Mouse (Mus musculus) ovary, adult 2 months (tissue): ENCODE data around the gene Znrd1as. TPM values are rescaled to one million over a fixed set of nuclear protein-coding genes. Genes with fewer than 3 reads are reported as not detected.

Experiments
- polyA plus RNA-seq: library from polyadenylated mRNA; depleted of rRNA; stranded (reverse); fragments of >200 nt; gene quantifications from 2 replicates; pipeline ENCODE4 v1.2.3, GENCODE M21; 2012; rRNA removed

Gene Znrd1as
- polyA plus RNA-seq: 0.36 and 1.5 TPM in 2 replicates

GRCm38 (mm10) chr17:36957999-36958743, at the start of gene Znrd1as, which contains the start of gene Znrd1:
Gene Znrd1as, plus strand, starts transcription at chr17:36958592.
Gene Znrd1, minus strand, starts transcription at chr17:36958559.

GRCm38 (mm10) chr17:36942791-36943471, 15.5 kb upstream of the Znrd1as start, which contains the start of gene Rnf39:
Gene Rnf39, plus strand, starts transcription at chr17:36942918.

GRCm38 (mm10) chr17:36950981-36951947, 7.1 kb upstream of the Znrd1as start, which contains the start of gene Ppp1r11:
Gene Ppp1r11, minus strand, starts transcription at chr17:36951741.

GRCm38 (mm10) chr17:36981221-36981813, 22.9 kb downstream of the Znrd1as start, which contains the start of gene 2410137M14Rik:
Gene 2410137M14Rik, minus strand, starts transcription at chr17:36981237.

GRCm38 (mm10) chr17:36989437-36989836, 31.0 kb downstream of the Znrd1as start, which contains the start of gene H2-M5:
Gene H2-M5, minus strand, starts transcription at chr17:36989537.

GRCm38 (mm10) chr17:37000863-37001262, 42.5 kb downstream of the Znrd1as start, which contains the start of gene Zfp57:
Gene Zfp57, plus strand, starts transcription at chr17:37001163.

Other genes starting within 250 kb of the Znrd1as start
- gene H2-M10.5, start 185.7 kb upstream of the Znrd1as start, polyA plus RNA-seq: not detected in 2 replicates
- not detected in 2 replicates for gene H2-M10.6, start 146.4 kb upstream of the Znrd1as start, polyA plus RNA-seq
- gene Trim26, start 121.5 kb upstream of the Znrd1as start, polyA plus RNA-seq: 54.2 and 58.7 TPM in 2 replicates
- gene Trim15, start 91.4 kb upstream of the Znrd1as start, polyA plus RNA-seq: 0.43 and 1.4 TPM in 2 replicates
- 0.10 TPM in 1 of 2 replicates, not detected in the other for gene Trim10, start 89.0 kb upstream of the Znrd1as start, polyA plus RNA-seq
- 0.14 and 0.17 TPM in 2 replicates for gene Trim40, start 68.5 kb upstream of the Znrd1as start, polyA plus RNA-seq
- not detected in 2 replicates for gene Trim31, start 60.5 kb upstream of the Znrd1as start, polyA plus RNA-seq
- 2.8 and 4.4 TPM in 2 replicates for gene Rnf39, start 15.7 kb upstream of the Znrd1as start, polyA plus RNA-seq
- 24.8 and 31.2 TPM in 2 replicates for gene Ppp1r11, start 6.9 kb upstream of the Znrd1as start, polyA plus RNA-seq
- 26.6 and 33.4 TPM in 2 replicates for gene Znrd1, start within 50 bp of the Znrd1as start, polyA plus RNA-seq
- gene 2410137M14Rik, start 22.6 kb downstream of the Znrd1as start, polyA plus RNA-seq: not detected in 2 replicates
- 0.54 and 1.4 TPM in 2 replicates for gene H2-M5, start 30.9 kb downstream of the Znrd1as start, polyA plus RNA-seq
- 16.9 and 20.7 TPM in 2 replicates for gene Zfp57, start 42.6 kb downstream of the Znrd1as start, polyA plus RNA-seq
- gene Mog, start 64.8 kb downstream of the Znrd1as start, polyA plus RNA-seq: not detected in 2 replicates
- 60.3 and 72.3 TPM in 2 replicates for gene Gabbr1, start 87.4 kb downstream of the Znrd1as start, polyA plus RNA-seq
- gene Olfr90, start 129.9 kb downstream of the Znrd1as start, polyA plus RNA-seq: not detected in 2 replicates
- not detected in 2 replicates for gene Olfr91, start 139.7 kb downstream of the Znrd1as start, polyA plus RNA-seq
- not detected in 2 replicates for gene Olfr92, start 161.5 kb downstream of the Znrd1as start, polyA plus RNA-seq
- not detected in 2 replicates for gene Olfr93, start 202.9 kb downstream of the Znrd1as start, polyA plus RNA-seq
- not detected in 2 replicates for gene Ubd, start 235.3 kb downstream of the Znrd1as start, polyA plus RNA-seq
- not detected in 2 replicates for gene Olfr94, start 242.4 kb downstream of the Znrd1as start, polyA plus RNA-seq